Mouse (Mus musculus): ENCODE results near the gene Dpm2. TPM values are rescaled to one million over a fixed set of nuclear protein-coding genes. Genes with fewer than 3 reads are reported as not detected.

Dpm2 gene
- polyA plus RNA-seq, 2 experiments from 2014 or later, result 131 to 166 TPM

- peak; percentile 70 for ATAC-seq
Observed at GRCm38 (mm10) chr2:32547964-32548739, 22.5 kb upstream of the Dpm2 start.

GRCm38 (mm10) chr2:32549171-32549570 is 21.5 kb upstream of the Dpm2 start:
- ATAC-seq, result no peak

- no peak for ATAC-seq
Observed at GRCm38 (mm10) chr2:32549764-32550163, 20.9 kb upstream of the Dpm2 start.

GRCm38 (mm10) chr2:32551236-32551635 is 19.4 kb upstream of the Dpm2 start:
- no peak for ATAC-seq

- peak; percentile 81 for ATAC-seq
Observed at GRCm38 (mm10) chr2:32553592-32554148, 17.0 kb upstream of the Dpm2 start.

GRCm38 (mm10) chr2:32555484-32555883 is 15.2 kb upstream of the Dpm2 start:
- no peak for ATAC-seq

GRCm38 (mm10) chr2:32556019-32556418 is 14.6 kb upstream of the Dpm2 start:
- ATAC-seq, result no peak

GRCm38 (mm10) chr2:32559570-32559969 is 11.1 kb upstream of the Dpm2 start:
- no peak for ATAC-seq

- no peak for ATAC-seq
Observed at GRCm38 (mm10) chr2:32566536-32567063, 4.1 kb upstream of the Dpm2 start.

GRCm38 (mm10) chr2:32568149-32568548 is 2.5 kb upstream of the Dpm2 start:
- ATAC-seq, result no peak

GRCm38 (mm10) chr2:32568941-32569340 is 1.7 kb upstream of the Dpm2 start:
- no peak for ATAC-seq

GRCm38 (mm10) chr2:32572196-32572595 is 1.5 kb downstream of the Dpm2 start:
- ATAC-seq, result no peak

GRCm38 (mm10) chr2:32574497-32574896 is 3.8 kb downstream of the Dpm2 start, which contains the start of gene Pip5kl1:
Pip5kl1 (plus strand) TSS chr2:32574797.
- ATAC-seq, result no peak

- ATAC-seq, result peak; percentile 50
Observed at GRCm38 (mm10) chr2:32574901-32575585, 4.4 kb downstream of the Dpm2 start.

- peak; percentile 67 for ATAC-seq
Observed at GRCm38 (mm10) chr2:32575586-32576160, 5.0 kb downstream of the Dpm2 start, which contains the start of gene 9430097D07Rik. 9430097D07Rik (minus strand) TSS chr2:32575684.

GRCm38 (mm10) chr2:32576532-32576931 is 5.9 kb downstream of the Dpm2 start:
- ATAC-seq, result no peak

- ATAC-seq, result no peak
Observed at GRCm38 (mm10) chr2:32578146-32579046, 7.7 kb downstream of the Dpm2 start.

- no peak for ATAC-seq
Observed at GRCm38 (mm10) chr2:32581450-32582095, 10.9 kb downstream of the Dpm2 start.

- peak; percentile 61 for ATAC-seq
Observed at GRCm38 (mm10) chr2:32582830-32583799, 12.5 kb downstream of the Dpm2 start.

GRCm38 (mm10) chr2:32585149-32585714 is 14.6 kb downstream of the Dpm2 start:
- ATAC-seq, result no peak

Measured in CD4-positive, CD25-positive, alpha-beta regulatory T cell, adult 4 months (primary cell).